Mouse (Mus musculus) neural tube, embryonic 11.5 days (tissue): ENCODE results near the gene Clasp2. TPM values are rescaled to one million over a fixed set of nuclear protein-coding genes. Genes with fewer than 3 reads are reported as not detected.

Source experiments
- ATAC-seq: fragments of 200-750 bp; cut with Nextera tagmentation; 2 replicates; pipeline ENCODE4 v1.8.0; 2017; ENCODE audit warnings: moderate number of reproducible peaks, mild to moderate bottlenecking, moderate TSS enrichment, moderate library complexity; ENCODE audit not compliant: insufficient read depth, low FRiP score, low TSS enrichment
- DNase-seq: peaks from one replicate; pipeline ENCODE4 v3.0.0-alpha.2; 2015; ENCODE audit warnings: low spot score
- H3K27ac ChIP-seq: fragments of 300-500 bp; sonication (generic); 2 replicates; pipeline ENCODE4 v1.5.1; 2014; ENCODE audit warnings: low read depth, mild to moderate bottlenecking, low read length
- H3K27me3 ChIP-seq: fragments of 300-500 bp; sonication (generic); 2 replicates; pipeline ENCODE4 v1.6.1; 2014; ENCODE audit warnings: mild to moderate bottlenecking, low read length, mixed read lengths; ENCODE audit not compliant: control insufficient read depth, insufficient read depth
- H3K36me3 ChIP-seq: fragments of 300-500 bp; sonication (generic); 2 replicates; pipeline ENCODE4 v1.6.1; 2014; ENCODE audit warnings: mild to moderate bottlenecking, low read length, moderate library complexity, mixed read lengths; ENCODE audit not compliant: control insufficient read depth, insufficient read depth
- H3K4me1 ChIP-seq: fragments of 300-500 bp; sonication (generic); 2 replicates; pipeline ENCODE4 v1.6.1; 2014; ENCODE audit warnings: low read length, mixed read lengths; ENCODE audit not compliant: control insufficient read depth, insufficient read depth
- H3K4me2 ChIP-seq: fragments of 300-500 bp; sonication (generic); 2 replicates; pipeline ENCODE4 v1.6.1; 2014; ENCODE audit warnings: low read depth, mild to moderate bottlenecking, moderate library complexity
- H3K4me3 ChIP-seq: fragments of 300-500 bp; sonication (generic); 2 replicates; pipeline ENCODE4 v1.5.1; 2014; ENCODE audit warnings: low read depth, low read length
- H3K9ac ChIP-seq: fragments of 300-500 bp; sonication (generic); 2 replicates; pipeline ENCODE4 v1.6.1; 2014; ENCODE audit warnings: mild to moderate bottlenecking, low read length
- H3K9me3 ChIP-seq: fragments of 300-500 bp; sonication (generic); 2 replicates; pipeline ENCODE4 v1.6.1; 2016; ENCODE audit warnings: low read length; ENCODE audit not compliant: control insufficient read depth
- WGBS: fragments of 180-500 bp; shearing (Covaris S2); extraction: QIAGEN DNeasy Blood & Tissue Kit; methylation state at CpG from one replicate; pipeline ENCODE4 v1.1.7; 2014; 5-methylcytosine and 5-hydroxymethylcytosine counted together
- polyA plus RNA-seq: library from polyadenylated mRNA; unstranded; fragments of >200 nt; fragmentation: Nextera tagmentation; extraction: Ambion mirVana; gene quantifications from 2 replicates; pipeline ENCODE4 v1.2.1, GENCODE M21; 2014

Clasp2 gene
- polyA plus RNA-seq, 1 experiment from 2014 or later = 58.0 TPM

DNA sequence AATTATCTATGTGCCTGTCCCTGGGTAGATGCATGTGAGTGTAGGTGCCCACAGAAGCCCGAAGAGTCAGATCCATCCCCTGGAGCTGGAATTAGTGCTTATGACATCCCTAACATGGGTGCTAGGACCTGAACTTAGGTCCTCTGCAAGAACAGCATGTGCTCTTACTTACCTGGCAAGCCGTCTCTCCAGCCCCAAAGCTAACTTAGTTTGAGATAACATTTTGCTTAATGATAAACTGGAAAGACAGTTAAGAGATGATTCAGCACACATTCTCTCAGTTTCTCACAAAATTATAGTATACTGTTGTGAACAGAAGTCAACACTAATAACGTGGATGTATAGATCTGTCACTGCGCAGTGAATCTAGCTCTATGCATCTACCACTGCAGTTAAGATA, 225.6 kb downstream of the Clasp2 start:
- no peak overlapping the region for H3K27ac ChIP-seq
- H3K4me1 ChIP-seq = no peaks in the 10 kb centered on the region
- H3K9ac ChIP-seq = no peak overlapping the region
- H3K36me3 ChIP-seq = peaks cover 11% of the 10 kb centered on the region
- DNase-seq = no peak
- no peak overlapping the region for H3K4me2 ChIP-seq
- no peaks in the 10 kb centered on the region for H3K27me3 ChIP-seq
- no peak for ATAC-seq
- no peak overlapping the region for H3K4me3 ChIP-seq
- no peaks in the 10 kb centered on the region for H3K9me3 ChIP-seq
- WGBS = 98% methylated on average over 4 of the region's 4 CpGs

- H3K9ac ChIP-seq = no peak overlapping the region
- ATAC-seq (no peak), DNase-seq (no peak)
- 91% methylated on average over 7 of the region's 7 CpGs for WGBS
- H3K27me3 ChIP-seq = no peaks in the 10 kb centered on the region
- no peaks in the 10 kb centered on the region for H3K9me3 ChIP-seq
- H3K4me2 ChIP-seq = no peak overlapping the region
- H3K36me3 ChIP-seq = peaks cover 10% of the 10 kb centered on the region; the same call in 1 of the 2 replicates
- H3K4me1 ChIP-seq = no peaks in the 10 kb centered on the region
- H3K27ac ChIP-seq = no peak overlapping the region
- H3K4me3 ChIP-seq = no peak overlapping the region
Observed at GRCm38 (mm10) chr9:113968967-113969366, 227.7 kb downstream of the Clasp2 start.

Other genes starting within 250 kb of the Clasp2 start
- gene Pdcd6ip, start 33.2 kb upstream of the Clasp2 start, polyA plus RNA-seq = 55.6 and 56.0 TPM in 2 replicates
- 50.1 and 52.9 TPM in 2 replicates for gene Ubp1, start 189.5 kb downstream of the Clasp2 start, polyA plus RNA-seq